Mouse (Mus musculus): Measurements from ENCODE around the gene Olfr49. TPM values are rescaled to one million over a fixed set of nuclear protein-coding genes. Genes with fewer than 3 reads are reported as not detected.
A peak's percentile ranks its signal among the peaks of the same experiment; 100 is the strongest.
"Not testable (repeated sequence)": the region's sequence is repeated elsewhere in the genome, so short reads cannot be mapped to it uniquely, and the experiment has no call there.

The Olfr49 gene
- polyA plus RNA-seq, 1 experiment from 2014 or later = not detected

- peak; percentile 40; the same call in 1 of the 2 replicates for ATAC-seq (ENCODE audit: borderline replicate concordance, extremely low read depth, low FRiP score, low TSS enrichment)
- WGBS = 18% methylated on average over 7 of the region's 7 CpGs
- Histone ChIP-seq H3K4me2 (no peak overlapping the region), H3K4me3 (no peak overlapping the region), H3K9me3 (no peaks in the 10 kb centered on the region), H3K27me3 (no peaks in the 10 kb centered on the region), H3K27ac (no peak overlapping the region), H3K36me3 (peaks cover 39% of the 10 kb centered on the region), H3K9ac (no peak overlapping the region), H3K4me1 (peaks cover 18% of the 10 kb centered on the region)
These were observed 45.6 kb downstream of the Olfr49 start for GRCm38 (mm10) chr14:54239002-54239736.

- Histone ChIP-seq H3K27me3 (no peaks in the 10 kb centered on the region), H3K9ac (no peak overlapping the region), H3K36me3 (peaks cover 18% of the 10 kb centered on the region), H3K4me3 (no peak overlapping the region), H3K9me3 (no peaks in the 10 kb centered on the region), H3K4me1 (peaks cover 38% of the 10 kb centered on the region), H3K4me2 (no peak overlapping the region), H3K27ac (no peak overlapping the region)
- 88% methylated on average over 5 of the region's 5 CpGs for WGBS
- ATAC-seq (ENCODE audit: borderline replicate concordance, extremely low read depth, low FRiP score, low TSS enrichment) = no peak
These were observed 47.9 kb downstream of the Olfr49 start for GRCm38 (mm10) chr14:54236881-54237280.

- peaks cover 9% of the 10 kb centered on the region for H3K36me3 ChIP-seq
- ATAC-seq (ENCODE audit: borderline replicate concordance, extremely low read depth, low FRiP score, low TSS enrichment) = no peak
- 67% methylated on average over 5 of the region's 5 CpGs for WGBS
- peak overlapping the region; percentile 63 for H3K27ac ChIP-seq
- no peaks in the 10 kb centered on the region for H3K27me3 ChIP-seq
- H3K4me2 ChIP-seq = no peak overlapping the region
- H3K9ac ChIP-seq = no peak overlapping the region
- H3K4me1 ChIP-seq = peaks cover 45% of the 10 kb centered on the region
- H3K9me3 ChIP-seq = no peaks in the 10 kb centered on the region
- H3K4me3 ChIP-seq = no peak overlapping the region
These were observed 48.8 kb downstream of the Olfr49 start for GRCm38 (mm10) chr14:54235825-54236540.

GRCm38 (mm10) chr14:54234231-54235040 lies 50.3 kb downstream of the Olfr49 start:
- WGBS = 78% methylated on average over 20 of the region's 20 CpGs
- no peak overlapping the region for H3K4me2 ChIP-seq
- H3K9ac ChIP-seq = no peak overlapping the region
- no peaks in the 10 kb centered on the region for H3K9me3 ChIP-seq
- no peak for ATAC-seq (ENCODE audit: borderline replicate concordance, extremely low read depth, low FRiP score, low TSS enrichment)
- no peak overlapping the region for H3K4me3 ChIP-seq
- peaks cover 46% of the 10 kb centered on the region for H3K4me1 ChIP-seq
- no peaks in the 10 kb centered on the region for H3K27me3 ChIP-seq
- peaks cover 4% of the 10 kb centered on the region; the same call in 1 of the 2 replicates for H3K36me3 ChIP-seq
- H3K27ac ChIP-seq = peak overlapping the region; percentile 79

GRCm38 (mm10) chr14:54233559-54234143 lies 51.1 kb downstream of the Olfr49 start:
- Histone ChIP-seq H3K4me3 (no peak overlapping the region), H3K36me3 (peaks cover 4% of the 10 kb centered on the region; the same call in 1 of the 2 replicates), H3K27ac (peak overlapping the region; percentile 79), H3K9me3 (no peaks in the 10 kb centered on the region), H3K9ac (no peak overlapping the region), H3K4me1 (peaks cover 51% of the 10 kb centered on the region), H3K27me3 (no peaks in the 10 kb centered on the region), H3K4me2 (peak overlapping the region; percentile 36; the same call in 1 of the 2 replicates)
- no peak for ATAC-seq (ENCODE audit: borderline replicate concordance, extremely low read depth, low FRiP score, low TSS enrichment)
- 53% methylated on average over 16 of the region's 16 CpGs for WGBS

GRCm38 (mm10) chr14:54232811-54233558 lies 51.8 kb downstream of the Olfr49 start:
- Histone ChIP-seq H3K4me1 (peaks cover 51% of the 10 kb centered on the region), H3K27me3 (no peaks in the 10 kb centered on the region), H3K36me3 (peaks cover 4% of the 10 kb centered on the region; the same call in 1 of the 2 replicates), H3K9me3 (no peaks in the 10 kb centered on the region), H3K4me2 (peak overlapping the region; percentile 36), H3K9ac (no peak overlapping the region), H3K27ac (peak overlapping the region; percentile 79), H3K4me3 (peak overlapping the region; percentile 9; the same call in 1 of the 2 replicates)
- peak; percentile 52; the same call in 1 of the 2 replicates for ATAC-seq (ENCODE audit: borderline replicate concordance, extremely low read depth, low FRiP score, low TSS enrichment)
- 7% methylated on average over 9 of the region's 9 CpGs for WGBS

- ATAC-seq (ENCODE audit: borderline replicate concordance, extremely low read depth, low FRiP score, low TSS enrichment) = no peak
- Histone ChIP-seq H3K27ac (peak overlapping the region; percentile 42; the same call in 1 of the 2 replicates), H3K27me3 (no peaks in the 10 kb centered on the region), H3K4me3 (no peak overlapping the region), H3K9ac (no peak overlapping the region), H3K4me2 (no peak overlapping the region), H3K36me3 (peaks cover 4% of the 10 kb centered on the region; the same call in 1 of the 2 replicates), H3K9me3 (no peaks in the 10 kb centered on the region), H3K4me1 (peaks cover 58% of the 10 kb centered on the region)
- WGBS = 33% methylated on average over 9 of the region's 9 CpGs
These were observed 52.6 kb downstream of the Olfr49 start for GRCm38 (mm10) chr14:54232143-54232542.

- ATAC-seq (ENCODE audit: borderline replicate concordance, extremely low read depth, low FRiP score, low TSS enrichment) = no peak
- Histone ChIP-seq H3K4me1 (peaks cover 63% of the 10 kb centered on the region), H3K27ac (no peak overlapping the region), H3K4me3 (no peak overlapping the region), H3K9me3 (no peaks in the 10 kb centered on the region), H3K36me3 (peaks cover 4% of the 10 kb centered on the region; the same call in 1 of the 2 replicates), H3K9ac (no peak overlapping the region), H3K27me3 (no peaks in the 10 kb centered on the region), H3K4me2 (no peak overlapping the region)
- 54% methylated on average over 21 of the region's 21 CpGs for WGBS
These were observed 53.4 kb downstream of the Olfr49 start for GRCm38 (mm10) chr14:54231176-54231956.

- Histone ChIP-seq H3K4me2 (no peak overlapping the region), H3K27me3 (no peaks in the 10 kb centered on the region), H3K4me3 (no peak overlapping the region), H3K27ac (no peak overlapping the region), H3K9me3 (no peaks in the 10 kb centered on the region), H3K9ac (no peak overlapping the region), H3K4me1 (peaks cover 60% of the 10 kb centered on the region), H3K36me3 (peaks cover 4% of the 10 kb centered on the region; the same call in 1 of the 2 replicates)
- no peak for ATAC-seq (ENCODE audit: borderline replicate concordance, extremely low read depth, low FRiP score, low TSS enrichment)
- WGBS = 68% methylated on average over 14 of the region's 14 CpGs
These were observed 54.0 kb downstream of the Olfr49 start for GRCm38 (mm10) chr14:54230638-54231150.

GRCm38 (mm10) chr14:54229849-54230248 lies 54.9 kb downstream of the Olfr49 start:
- ATAC-seq (ENCODE audit: borderline replicate concordance, extremely low read depth, low FRiP score, low TSS enrichment) = not testable (repeated sequence)
- peaks cover 59% of the 10 kb centered on the region for H3K4me1 ChIP-seq

More at GRCm38 (mm10) chr14:54229849-54230248, 54.9 kb downstream of the Olfr49 start:
- H3K9ac ChIP-seq, H3K27me3 ChIP-seq, H3K9me3 ChIP-seq, H3K4me3 ChIP-seq, H3K4me2 ChIP-seq, H3K36me3 ChIP-seq, H3K27ac ChIP-seq: not testable (repeated sequence)
- WGBS = 75% methylated on average over 3 of the region's 4 CpGs
